Mouse (Mus musculus) CD4-positive helper T cell, adult 2 months (primary cell): Measurements from ENCODE around the gene Inca1.

ENCODE experiments used
- DNase-seq: peaks from one replicate; pipeline ENCODE4 v3.0.0-alpha.2; 2012; ENCODE audit warnings: low read depth, missing footprints, low spot score

Inca1 gene

DNA sequence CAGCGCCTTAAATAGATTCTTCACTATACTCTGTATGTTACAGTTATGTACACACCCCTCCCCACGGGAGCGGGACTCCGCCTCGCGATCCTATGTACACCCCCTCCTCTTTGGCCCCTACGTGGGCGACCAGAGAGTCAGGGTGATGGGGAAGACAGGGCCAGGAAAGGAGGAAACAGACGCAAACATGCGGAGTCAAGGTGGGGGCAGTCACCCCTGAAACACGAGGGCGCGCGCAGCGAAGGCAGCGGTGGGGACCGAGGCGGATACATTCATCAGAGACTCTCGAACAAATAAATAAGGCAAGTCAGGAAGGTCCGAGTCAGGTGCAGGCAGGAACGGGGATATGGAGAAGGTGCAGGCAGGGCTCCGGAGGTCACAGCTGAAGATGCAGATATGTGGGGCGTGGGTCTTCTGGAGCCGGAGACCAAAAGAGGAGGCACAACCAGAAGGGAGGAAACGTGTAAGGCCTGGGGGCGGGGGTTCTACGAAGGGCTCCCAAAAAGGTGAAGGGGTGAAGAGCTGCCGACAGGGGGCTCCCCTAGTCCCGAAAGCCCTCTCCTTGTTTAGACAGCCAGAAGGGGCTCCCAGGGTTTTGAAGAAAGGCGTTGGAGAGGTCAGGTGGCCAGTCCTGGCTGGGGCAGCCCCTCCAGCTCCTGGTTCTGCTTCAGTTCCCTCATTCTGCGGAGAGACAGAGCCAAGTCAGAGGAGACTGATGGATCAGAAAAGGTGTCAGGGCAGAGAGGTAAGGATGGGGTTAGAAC is 30.2 kb downstream of the Inca1 start:
- peak; percentile 90 for DNase-seq

GRCm38 (mm10) chr11:70668771-70669505 is 31.0 kb downstream of the Inca1 start, which contains the start of gene Spag7:
Spag7 (minus strand) TSS chr11:70669416.
- peak; percentile 99 for DNase-seq

DNA sequence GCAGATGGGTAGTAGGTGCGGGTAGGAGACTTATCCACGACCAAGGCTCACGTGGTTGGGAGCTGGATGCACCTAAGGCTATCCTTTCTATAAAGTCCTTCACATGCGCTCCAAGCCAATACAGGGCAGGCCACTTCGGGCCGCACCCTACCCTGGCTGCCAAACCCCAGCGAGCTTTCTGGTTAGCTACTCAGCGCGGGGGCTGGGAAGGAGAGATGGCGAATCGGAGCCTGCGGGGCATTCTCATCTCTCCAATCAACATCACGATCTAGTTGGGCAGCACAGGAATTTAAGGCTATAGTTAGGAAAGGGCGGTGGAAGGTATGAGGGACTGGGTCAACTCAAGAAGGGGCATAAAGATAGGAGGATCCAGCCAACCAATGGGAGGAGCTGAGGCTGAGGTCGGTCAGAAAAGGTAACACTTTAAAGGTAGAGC is 31.6 kb downstream of the Inca1 start:
- DNase-seq = no peak

DNA sequence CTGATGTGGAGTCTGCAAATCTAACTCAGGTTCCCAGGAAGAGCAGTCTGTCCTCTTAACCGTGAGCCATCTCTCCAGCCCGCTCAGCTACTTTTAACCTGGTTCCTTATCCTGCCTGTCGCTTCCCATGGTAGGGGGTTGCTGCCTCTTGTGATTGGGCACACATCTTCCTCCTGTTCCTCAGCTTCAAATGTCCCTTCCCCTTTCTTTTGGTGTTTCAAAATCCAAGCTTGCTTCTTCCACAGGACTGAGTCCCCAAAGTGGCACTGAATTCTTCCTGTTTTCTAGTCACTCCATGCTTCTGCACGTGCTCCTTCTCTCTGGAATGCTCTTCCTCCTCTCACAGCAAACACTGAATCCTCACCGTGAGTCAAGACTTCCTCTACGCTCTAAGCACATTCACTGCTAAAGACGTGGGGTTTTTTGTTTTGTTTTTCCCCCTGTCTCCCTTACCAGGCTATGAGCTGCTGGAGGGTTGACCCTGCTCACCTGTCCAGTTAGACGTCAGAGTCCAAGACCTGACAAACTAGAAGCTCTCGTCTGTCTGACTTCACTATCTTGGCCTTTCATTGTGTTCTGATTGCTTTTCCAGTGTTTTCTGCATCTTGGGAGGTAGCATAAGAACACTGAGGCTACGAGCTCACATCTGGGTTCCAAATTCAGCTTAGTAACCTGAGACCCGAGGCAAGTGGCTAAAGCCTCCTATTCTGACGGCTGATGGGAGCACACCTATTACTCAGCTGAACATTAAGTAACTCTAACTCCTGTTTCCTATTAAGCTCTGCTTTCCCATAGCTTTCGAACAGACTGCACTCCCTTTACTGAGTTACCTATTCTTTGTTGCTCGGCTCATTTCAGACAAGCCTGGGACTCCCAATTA is 32.4 kb downstream of the Inca1 start:
- no peak for DNase-seq

GRCm38 (mm10) chr11:70666687-70667086 is 33.3 kb downstream of the Inca1 start:
- no peak for DNase-seq

- no peak for DNase-seq
Measured at GRCm38 (mm10) chr11:70664741-70665140, 35.2 kb downstream of the Inca1 start.

GRCm38 (mm10) chr11:70663957-70664356 is 36.0 kb downstream of the Inca1 start:
- DNase-seq = no peak

DNA sequence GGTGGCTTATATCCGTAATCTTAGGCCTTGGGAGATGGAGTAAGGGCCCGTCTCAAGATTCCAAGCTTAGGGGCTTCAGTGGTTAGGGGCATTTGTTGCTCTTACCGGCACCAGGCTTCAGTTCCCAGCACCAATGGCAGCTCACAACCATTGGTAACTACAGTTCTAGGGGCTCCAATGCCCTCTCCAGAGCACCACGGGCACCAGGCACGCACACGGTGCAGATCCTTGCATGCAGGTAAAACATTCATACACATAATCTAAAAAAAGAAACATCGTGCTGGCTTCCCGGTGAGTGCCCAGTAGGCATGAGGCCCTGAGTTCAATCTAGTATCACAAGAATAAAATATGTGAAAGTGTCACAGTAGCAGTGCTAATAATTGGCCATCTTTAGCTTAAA is 36.9 kb downstream of the Inca1 start:
- no peak for DNase-seq

DNA sequence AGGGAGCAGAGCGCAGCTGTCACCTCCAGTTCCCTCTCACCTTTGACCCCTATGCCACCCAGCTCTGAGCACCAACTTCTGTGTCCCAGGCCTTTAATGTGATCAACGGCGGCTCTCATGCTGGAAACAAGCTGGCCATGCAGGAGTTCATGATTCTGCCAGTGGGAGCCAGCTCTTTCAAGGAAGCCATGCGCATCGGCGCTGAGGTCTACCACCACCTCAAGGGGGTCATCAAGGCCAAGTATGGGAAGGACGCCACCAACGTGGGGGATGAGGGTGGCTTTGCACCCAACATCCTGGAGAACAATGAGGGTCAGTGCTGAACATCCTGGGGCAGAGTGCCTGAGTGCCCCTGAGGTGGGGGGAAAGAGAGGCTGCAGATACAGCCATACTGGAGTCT is 39.4 kb downstream of the Inca1 start:
- DNase-seq = no peak

GRCm38 (mm10) chr11:70658942-70659341 is 41.0 kb downstream of the Inca1 start:
- no peak for DNase-seq

DNA sequence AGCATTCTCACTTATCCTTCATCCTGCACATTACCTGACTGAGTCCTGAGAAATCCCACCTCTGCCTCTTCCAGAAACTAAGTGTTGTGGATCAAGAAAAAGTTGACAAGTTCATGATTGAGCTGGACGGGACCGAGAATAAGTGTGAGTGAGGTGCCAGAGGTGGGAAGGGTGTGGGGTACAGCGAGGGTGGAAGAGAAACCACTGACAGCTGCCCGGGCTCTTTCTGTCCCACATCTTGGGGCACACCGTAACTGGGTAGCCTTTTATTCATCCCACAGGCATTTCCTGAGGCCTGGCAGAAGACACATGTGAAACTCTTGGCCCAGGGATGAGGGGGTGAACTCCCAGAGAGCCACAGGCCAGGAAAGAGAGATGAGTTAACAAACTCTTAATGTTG is 41.4 kb downstream of the Inca1 start:
- DNase-seq = no peak

GRCm38 (mm10) chr11:70657991-70658390 is 42.0 kb downstream of the Inca1 start:
- DNase-seq = no peak

- no peak for DNase-seq
Measured at GRCm38 (mm10) chr11:70657573-70657972, 42.4 kb downstream of the Inca1 start.

DNA sequence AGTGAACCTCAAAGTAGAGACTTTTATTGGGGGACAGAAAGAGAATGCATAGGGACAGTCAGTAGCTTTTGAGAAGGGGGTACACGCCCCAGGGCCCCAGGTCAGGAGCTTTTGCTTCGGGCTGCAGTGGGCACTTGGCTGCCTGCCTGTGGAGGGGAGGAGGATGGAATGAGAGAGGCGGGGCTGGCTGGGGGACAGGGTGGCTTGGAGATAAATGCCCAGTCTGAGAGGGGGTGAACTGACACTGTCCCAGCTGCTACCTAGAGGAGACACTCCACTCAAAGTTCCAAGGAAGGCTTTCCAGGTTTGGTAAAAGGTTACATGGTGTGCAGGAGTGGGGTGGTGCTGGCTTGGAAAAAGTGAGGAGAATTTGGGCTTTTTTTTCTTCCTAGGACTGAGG is 43.0 kb downstream of the Inca1 start, which contains the start of gene Eno3:
TSS of gene Eno3 (plus strand) at position 239 of the 400 bp plus-strand sequence.
- no peak for DNase-seq

GRCm38 (mm10) chr11:70656456-70656927 is 43.5 kb downstream of the Inca1 start:
- no peak for DNase-seq

GRCm38 (mm10) chr11:70655571-70656455 is 44.1 kb downstream of the Inca1 start:
- DNase-seq = no peak

- peak; percentile 93 for DNase-seq
Measured at GRCm38 (mm10) chr11:70654923-70655570, 44.9 kb downstream of the Inca1 start.

- DNase-seq = peak; percentile 94
Measured at GRCm38 (mm10) chr11:70654198-70654922, 45.6 kb downstream of the Inca1 start, which contains the start of gene Pfn1. Pfn1 (minus strand) TSS chr11:70654644.
